8 mouse cellular contexts compared by ENCODE assay signal in genomic region chr9:53302415-53302814, GRCm38 (mm10). TPM values are rescaled to one million over a fixed set of nuclear protein-coding genes. Genes with fewer than 3 reads are reported as not detected.
DNase-seq lines count a peak whose midpoint lies in the region; ATAC-seq and TF ChIP-seq lines count a peak whose summit lies in the region.

No protein-coding gene starts in this region.

- H3K4me2 ChIP-seq in kidney, embryonic 16.5 days (replicated peaks; ENCODE audit: low read depth, low read length) = peak overlapping the region; percentile 88
- H3K4me2 ChIP-seq in embryonic facial prominence, embryonic 13.5 days = peak overlapping the region; percentile 62
- peak overlapping the region; percentile 60; the same call in 1 of the 2 replicates for H3K4me2 ChIP-seq in limb, embryonic 14.5 days (replicated peaks; ENCODE audit: low read depth, low read length, severe bottlenecking)

- 61% methylated on average over 5 of the region's 5 CpGs for whole genome bisulfite sequencing in kidney, embryonic 16.5 days
- WGBS in embryonic facial prominence, embryonic 13.5 days = 59% methylated on average over 5 of the region's 5 CpGs
- WGBS in limb, embryonic 14.5 days = 61% methylated on average over 5 of the region's 5 CpGs

- no peak for ATAC-seq in kidney, embryonic 16.5 days (ENCODE audit: low FRiP score, low TSS enrichment)
- no peak for ATAC-seq in embryonic facial prominence, embryonic 13.5 days (ENCODE audit: insufficient number of reproducible peaks, insufficient read depth, low FRiP score, low TSS enrichment, low read depth)
- no peak for ATAC-seq in limb, embryonic 14.5 days (ENCODE audit: low FRiP score, low read depth)

- no peaks in the 10 kb centered on the region for H3K27me3 ChIP-seq in kidney, embryonic 16.5 days (ENCODE audit: insufficient read depth, low read length)
- peaks cover 20% of the 10 kb centered on the region for H3K27me3 ChIP-seq in embryonic facial prominence, embryonic 13.5 days
- H3K27me3 ChIP-seq in limb, embryonic 14.5 days (ENCODE audit: control insufficient read depth, insufficient read depth, low read length) = peaks cover 8% of the 10 kb centered on the region

- peak overlapping the region; percentile 67; the same call in 1 of the 2 replicates for H3K9ac ChIP-seq in kidney, embryonic 16.5 days (replicated peaks; ENCODE audit: low read length)
- no peak overlapping the region for H3K9ac ChIP-seq in embryonic facial prominence, embryonic 13.5 days
- H3K9ac ChIP-seq in limb, embryonic 14.5 days (ENCODE audit: low read depth, low read length, severe bottlenecking) = no peak overlapping the region

- H3K27ac ChIP-seq in kidney, embryonic 16.5 days (ENCODE audit: low read length) = no peak overlapping the region
- no peak overlapping the region for H3K27ac ChIP-seq in embryonic facial prominence, embryonic 13.5 days
- H3K27ac ChIP-seq in limb, embryonic 14.5 days (replicated peaks; ENCODE audit: low read depth, low read length) = no peak overlapping the region

- peaks cover 14% of the 10 kb centered on the region for H3K4me1 ChIP-seq in kidney, embryonic 16.5 days (ENCODE audit: insufficient read depth, low read length)
- peaks cover 11% of the 10 kb centered on the region; the same call in 1 of the 2 replicates for H3K4me1 ChIP-seq in embryonic facial prominence, embryonic 13.5 days
- H3K4me1 ChIP-seq in limb, embryonic 14.5 days (ENCODE audit: control insufficient read depth, insufficient read depth, low read length) = 0 out of 2 replicates have a peak, but pooled peaks cover 3% of the 10 kb centered on the region

- H3K36me3 ChIP-seq in kidney, embryonic 16.5 days (ENCODE audit: insufficient read depth, low read length) = no peaks in the 10 kb centered on the region
- no peaks in the 10 kb centered on the region for H3K36me3 ChIP-seq in embryonic facial prominence, embryonic 13.5 days
- H3K36me3 ChIP-seq in limb, embryonic 14.5 days (ENCODE audit: control insufficient read depth, insufficient read depth, low read length) = no peaks in the 10 kb centered on the region

- H3K4me3 ChIP-seq in kidney, embryonic 16.5 days (ENCODE audit: low read length) = peak overlapping the region; percentile 54
- peak overlapping the region; percentile 41; the same call in 1 of the 2 replicates for H3K4me3 ChIP-seq in embryonic facial prominence, embryonic 13.5 days
- no peak overlapping the region for H3K4me3 ChIP-seq in limb, embryonic 14.5 days (replicated peaks; ENCODE audit: low read length)

- no peak for TF ChIP-seq POLR2A in limb, embryonic 14.5 days (IDR thresholded peaks at IDR 0.05; ENCODE audit: borderline replicate concordance, extremely low read depth, insufficient read depth, insufficient read length)

- DNase-seq in cerebellum, adult 9-10 months = peak; percentile 46
- no peak for DNase-seq in cerebellum, postnatal 14 days
- DNase-seq in kidney, postnatal 36 days = no peak
- no peak for DNase-seq in limb, embryonic 14.5 days (ENCODE audit: low spot score)
- no peak for DNase-seq in yolk sac, embryonic 10.5 days (ENCODE audit: low spot score)
- DNase-seq in adrenal gland, postnatal 36 days = no peak

- H3K9me3 ChIP-seq in kidney, embryonic 16.5 days (ENCODE audit: low read length) = no peaks in the 10 kb centered on the region
- no peaks in the 10 kb centered on the region for H3K9me3 ChIP-seq in embryonic facial prominence, embryonic 13.5 days
- H3K9me3 ChIP-seq in limb, embryonic 14.5 days (ENCODE audit: control insufficient read depth, low read length) = no peaks in the 10 kb centered on the region

RNA-seq across cellular contexts. Expression of gene Exph5, which starts 0.9 kb away (rescaled TPM):
- polyA plus RNA-seq in kidney, embryonic 16.5 days (2015; fragmentation: Nextera tagmentation; extraction: Ambion mirVana) = 2.2 and 3.3 TPM in 2 replicates
- polyA plus RNA-seq in embryonic facial prominence, embryonic 13.5 days (2015; fragmentation: Nextera tagmentation; extraction: Ambion mirVana) = 1.5 and 1.6 TPM in 2 replicates
- polyA plus RNA-seq in limb, embryonic 14.5 days (2012; rRNA removed) = 0.29 and 0.47 TPM in 2 replicates
- 1.9 and 2.3 TPM in 2 replicates for polyA plus RNA-seq in limb, embryonic 14.5 days (2014; fragmentation: Nextera tagmentation; extraction: Ambion mirVana)
- total RNA-seq in adrenal gland, postnatal 36 days (2021) = under 1 TPM; 0.07 to 0.13 TPM

RNA-seq across cellular contexts. Expression of gene Ddx10, which starts 54.6 kb away (rescaled TPM):
- polyA plus RNA-seq in kidney, embryonic 16.5 days (2015; fragmentation: Nextera tagmentation; extraction: Ambion mirVana) = 30.1 and 31.0 TPM in 2 replicates
- polyA plus RNA-seq in embryonic facial prominence, embryonic 13.5 days (2015; fragmentation: Nextera tagmentation; extraction: Ambion mirVana) = 28.4 and 28.7 TPM in 2 replicates
- 8.5 and 14.3 TPM in 2 replicates for polyA plus RNA-seq in limb, embryonic 14.5 days (2012; rRNA removed)
- polyA plus RNA-seq in limb, embryonic 14.5 days (2014; fragmentation: Nextera tagmentation; extraction: Ambion mirVana) = 26.9 and 27.4 TPM in 2 replicates
- 10 to 100 TPM; 19.2 to 21.1 TPM for total RNA-seq in adrenal gland, postnatal 36 days (2021)
